Mouse (Mus musculus) lung, adult 18-20 months (tissue): ENCODE results near the gene Pou2f2.

Experiments
- DNase-seq, 2 experiments: peaks; one replicate each; pipeline ENCODE4 v3.0.0; 2022; ENCODE audit warnings: mixed read lengths in 2 of 2

The Pou2f2 gene

GRCm38 (mm10) chr7:25195148-25195547, 15.6 kb upstream of the Pou2f2 start:
- DNase-seq: no peak

- no peak for DNase-seq
Measured at GRCm38 (mm10) chr7:25192110-25192509, 12.6 kb upstream of the Pou2f2 start.

GRCm38 (mm10) chr7:25190806-25191205, 11.3 kb upstream of the Pou2f2 start:
- no peak for DNase-seq

GRCm38 (mm10) chr7:25187662-25188650, 8.4 kb upstream of the Pou2f2 start:
- peak; percentile 85 to 88 for DNase-seq

- DNase-seq: no peak
Measured at GRCm38 (mm10) chr7:25184091-25184490, 4.6 kb upstream of the Pou2f2 start.

- no peak for DNase-seq
Measured at GRCm38 (mm10) chr7:25181814-25182213, 2.3 kb upstream of the Pou2f2 start.

GRCm38 (mm10) chr7:25181331-25181790, 1.8 kb upstream of the Pou2f2 start:
- DNase-seq: peak; percentile 32 to 36

- no peak for DNase-seq
Measured at GRCm38 (mm10) chr7:25180512-25180911, 986 bp upstream of the Pou2f2 start.

- DNase-seq: no peak
Measured at GRCm38 (mm10) chr7:25178787-25179605, 530 bp downstream of the Pou2f2 start.

GRCm38 (mm10) chr7:25178317-25178716, 1.2 kb downstream of the Pou2f2 start:
- DNase-seq: no peak

GRCm38 (mm10) chr7:25174343-25174742, 5.2 kb downstream of the Pou2f2 start:
- DNase-seq: no peak

GRCm38 (mm10) chr7:25172669-25173068, 6.9 kb downstream of the Pou2f2 start:
- no peak for DNase-seq

- no peak for DNase-seq
Measured at GRCm38 (mm10) chr7:25170583-25170982, 8.9 kb downstream of the Pou2f2 start.

GRCm38 (mm10) chr7:25166106-25166505, 13.4 kb downstream of the Pou2f2 start:
- DNase-seq: no peak

GRCm38 (mm10) chr7:25156158-25156648, 23.3 kb downstream of the Pou2f2 start:
- DNase-seq: no peak

GRCm38 (mm10) chr7:25155469-25156157, 23.9 kb downstream of the Pou2f2 start:
- peak; percentile 67 to 72 for DNase-seq

GRCm38 (mm10) chr7:25154648-25155047, 24.9 kb downstream of the Pou2f2 start:
- DNase-seq: no peak

- DNase-seq: no peak
Measured at GRCm38 (mm10) chr7:25153841-25154240, 25.7 kb downstream of the Pou2f2 start.

GRCm38 (mm10) chr7:25151916-25152556, 27.5 kb downstream of the Pou2f2 start:
- no peak for DNase-seq

- no peak for DNase-seq
Measured at GRCm38 (mm10) chr7:25151009-25151408, 28.5 kb downstream of the Pou2f2 start.

GRCm38 (mm10) chr7:25150151-25150663, 29.3 kb downstream of the Pou2f2 start:
- no peak for DNase-seq

GRCm38 (mm10) chr7:25145896-25146295, 33.6 kb downstream of the Pou2f2 start:
- DNase-seq: no peak
